Mouse (Mus musculus) layer of hippocampus, postnatal 25 days (tissue): Measurements from ENCODE around the gene Bad. TPM values are rescaled to one million over a fixed set of nuclear protein-coding genes. Genes with fewer than 3 reads are reported as not detected.
A peak's percentile ranks its signal among the peaks of the same experiment; 100 is the strongest.

Source experiments
- DNase-seq, 2 experiments: peaks; one replicate each; pipeline ENCODE4 v3.0.0; 2022; ENCODE audit warnings: mixed read lengths in 2 of 2, low spot score in 1 of 2; ENCODE audit errors: extremely low spot score in 1 of 2
- total RNA-seq, 2 experiments: library from RNA; stranded (reverse); gene quantifications; 2 replicates each; pipeline ENCODE4 v1.2.3; 2021

The Bad gene
- total RNA-seq, 2 experiments from 2014 or later = 42.7 to 44.5 TPM

- DNase-seq = no peak
Observed at GRCm38 (mm10) chr19:6954046-6954445, 12.4 kb downstream of the Bad start.

GRCm38 (mm10) chr19:6955424-6955823 is 13.8 kb downstream of the Bad start:
- no peak for DNase-seq

GRCm38 (mm10) chr19:6956461-6956860 is 14.8 kb downstream of the Bad start:
- DNase-seq = no peak

GRCm38 (mm10) chr19:6968491-6969271 is 27.0 kb downstream of the Bad start:
- DNase-seq = no peak

GRCm38 (mm10) chr19:6969291-6969664 is 27.6 kb downstream of the Bad start:
- no peak for DNase-seq

GRCm38 (mm10) chr19:6969665-6970381 is 28.2 kb downstream of the Bad start:
- DNase-seq = peak in 1 of 2 experiments; percentile 56

GRCm38 (mm10) chr19:6970460-6971085 is 28.9 kb downstream of the Bad start:
- no peak for DNase-seq

- no peak for DNase-seq
Observed at GRCm38 (mm10) chr19:6971644-6972043, 30.0 kb downstream of the Bad start.

GRCm38 (mm10) chr19:6972247-6972917 is 30.7 kb downstream of the Bad start:
- DNase-seq = no peak

- no peak for DNase-seq
Observed at GRCm38 (mm10) chr19:6973581-6974190, 32.0 kb downstream of the Bad start.

GRCm38 (mm10) chr19:6974211-6975205 is 32.8 kb downstream of the Bad start, which contains the start of gene Ppp1r14b:
Gene Ppp1r14b, plus strand, starts transcription at chr19:6974968.
- DNase-seq = peak; percentile 56 to 72

GRCm38 (mm10) chr19:6975537-6976521 is 34.2 kb downstream of the Bad start, which contains the start of gene Plcb3:
Gene Plcb3, minus strand, starts transcription at chr19:6976470.
- DNase-seq = peak in 1 of 2 experiments; percentile 41

- DNase-seq = no peak
Observed at GRCm38 (mm10) chr19:6977759-6978638, 36.3 kb downstream of the Bad start.

- no peak for DNase-seq
Observed at GRCm38 (mm10) chr19:6978639-6978974, 36.9 kb downstream of the Bad start.

GRCm38 (mm10) chr19:6979001-6979479 is 37.4 kb downstream of the Bad start:
- DNase-seq = no peak

GRCm38 (mm10) chr19:6979486-6980380 is 38.1 kb downstream of the Bad start:
- peak; percentile 97 to 100 for DNase-seq
